Mouse (Mus musculus) activated CD4-positive, CD25-positive, alpha-beta regulatory T cell, adult 9 weeks (primary cell): Measurements from ENCODE around the gene Smim11. TPM values are rescaled to one million over a fixed set of nuclear protein-coding genes. Genes with fewer than 3 reads are reported as not detected.

Experiments used
- polyA plus RNA-seq: library from polyadenylated mRNA; unstranded; fragments of 100-300 nt; shearing (Covaris generic); gene quantifications from one replicate; pipeline ENCODE4 v1.2.1, GENCODE M21; 2017

Gene Smim11
- polyA plus RNA-seq: 139 TPM

GRCm38 (mm10) chr16:92300649-92301411 is at the start of gene Smim11:
Gene Smim11, plus strand, starts transcription at chr16:92301286.

GRCm38 (mm10) chr16:92292101-92292500 is 9.0 kb upstream of the Smim11 start, which contains the start of gene Kcne2:
Gene Kcne2, plus strand, starts transcription at chr16:92292389.

GRCm38 (mm10) chr16:92321341-92321740 is 20.3 kb downstream of the Smim11 start, which contains the start of gene Fam243:
Gene Fam243, minus strand, starts transcription at chr16:92321441.

GRCm38 (mm10) chr16:92359229-92359628 is 58.1 kb downstream of the Smim11 start, which contains the start of gene Kcne1:
Gene Kcne1, minus strand, starts transcription at chr16:92359468.

Other genes with a start within 250 kb of the Smim11 start
- 148 TPM for gene Mrps6, start 243.0 kb upstream of the Smim11 start, polyA plus RNA-seq
- not detected for gene Gm49711, start 243.0 kb upstream of the Smim11 start, polyA plus RNA-seq
- gene Slc5a3, start 243.0 kb upstream of the Smim11 start, polyA plus RNA-seq: 11.7 TPM
- gene Kcne2, start 8.9 kb upstream of the Smim11 start, polyA plus RNA-seq: not detected
- not detected for gene Fam243, start 20.2 kb downstream of the Smim11 start, polyA plus RNA-seq
- gene Kcne1, start 58.2 kb downstream of the Smim11 start, polyA plus RNA-seq: 0.17 TPM
- 2.1 TPM for gene Rcan1, start 169.6 kb downstream of the Smim11 start, polyA plus RNA-seq
- gene Clic6, start 184.4 kb downstream of the Smim11 start, polyA plus RNA-seq: not detected